Mouse (Mus musculus) Muller cell, postnatal 12 days (primary cell): ENCODE data around the gene Ogg1.

Source experiments
- DNase-seq: peaks from one replicate; pipeline ENCODE4 v3.0.0-alpha.2; 2015; ENCODE audit errors: inconsistent ontology term

Ogg1 gene

DNA sequence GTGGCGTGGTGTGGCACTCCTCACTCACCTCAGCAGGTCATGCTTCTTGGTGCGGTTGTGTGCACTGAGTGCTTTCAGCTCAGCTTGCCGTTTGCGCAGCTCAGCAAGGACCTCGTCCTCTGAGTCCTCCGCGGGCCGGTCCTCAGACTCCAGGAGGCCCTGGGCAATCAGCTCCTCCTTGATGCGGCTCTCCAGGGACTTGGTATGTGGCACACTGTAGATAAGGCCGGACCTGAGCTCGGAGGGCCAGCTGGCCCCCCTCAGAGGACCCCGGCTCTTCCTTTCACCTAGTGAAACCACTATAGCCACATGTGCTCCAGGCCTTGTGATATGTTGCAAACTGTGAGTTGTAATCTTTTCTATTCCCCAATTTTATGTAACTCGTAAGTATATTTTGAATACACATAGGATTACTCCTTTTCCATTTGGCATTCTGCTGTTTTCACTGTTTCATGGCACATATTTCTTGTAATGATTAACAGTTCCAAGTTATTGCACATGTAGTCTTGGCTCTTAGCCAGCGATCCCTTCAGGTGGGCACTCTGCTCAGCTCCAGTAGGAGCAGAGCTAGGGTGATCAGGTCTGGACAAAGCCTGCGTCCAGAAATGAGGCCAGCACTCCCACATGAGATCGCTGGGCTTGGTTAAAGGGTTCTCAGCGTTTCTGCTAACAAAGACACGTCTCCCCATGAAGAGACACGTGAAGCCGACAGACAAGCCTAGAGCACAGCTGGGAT lies 43.6 kb downstream of the Ogg1 start:
- no peak for DNase-seq

DNA sequence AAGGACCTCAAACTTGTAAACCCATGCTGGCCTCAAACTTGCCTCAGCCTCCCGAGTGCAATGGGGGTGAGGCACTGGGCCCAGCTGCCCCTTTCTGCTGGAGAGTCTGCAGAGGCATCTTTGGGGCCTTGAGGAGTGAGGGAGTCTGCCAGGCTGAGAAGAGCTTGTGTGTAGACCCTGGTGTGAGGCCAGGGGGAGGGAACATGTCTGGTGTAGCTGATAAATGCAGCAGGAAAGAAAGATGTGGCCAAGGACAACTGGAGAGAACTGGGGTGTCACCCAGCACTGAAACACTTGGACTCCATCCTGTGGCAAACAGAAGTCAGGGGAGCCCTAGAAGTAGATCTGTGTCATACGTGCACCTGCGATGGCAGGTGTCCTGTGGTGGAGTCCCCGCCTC lies 46.7 kb downstream of the Ogg1 start:
- no peak for DNase-seq

DNA sequence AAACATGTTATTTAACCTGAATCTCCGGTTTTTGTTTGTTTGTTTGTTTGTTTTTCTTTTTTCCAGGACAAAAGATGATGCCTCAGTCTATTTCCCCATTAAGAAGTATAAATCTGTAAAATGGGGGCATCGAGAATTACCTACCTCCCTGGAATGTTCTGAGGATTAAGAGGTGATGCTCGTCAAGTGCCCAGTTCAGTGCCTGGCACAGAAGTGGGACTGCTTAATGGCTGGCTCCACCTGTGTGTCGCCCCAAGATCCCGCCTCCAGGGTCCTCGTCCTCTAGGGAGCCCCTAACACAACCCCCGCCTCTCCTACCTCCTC lies 50.4 kb downstream of the Ogg1 start:
- DNase-seq, result no peak

DNA sequence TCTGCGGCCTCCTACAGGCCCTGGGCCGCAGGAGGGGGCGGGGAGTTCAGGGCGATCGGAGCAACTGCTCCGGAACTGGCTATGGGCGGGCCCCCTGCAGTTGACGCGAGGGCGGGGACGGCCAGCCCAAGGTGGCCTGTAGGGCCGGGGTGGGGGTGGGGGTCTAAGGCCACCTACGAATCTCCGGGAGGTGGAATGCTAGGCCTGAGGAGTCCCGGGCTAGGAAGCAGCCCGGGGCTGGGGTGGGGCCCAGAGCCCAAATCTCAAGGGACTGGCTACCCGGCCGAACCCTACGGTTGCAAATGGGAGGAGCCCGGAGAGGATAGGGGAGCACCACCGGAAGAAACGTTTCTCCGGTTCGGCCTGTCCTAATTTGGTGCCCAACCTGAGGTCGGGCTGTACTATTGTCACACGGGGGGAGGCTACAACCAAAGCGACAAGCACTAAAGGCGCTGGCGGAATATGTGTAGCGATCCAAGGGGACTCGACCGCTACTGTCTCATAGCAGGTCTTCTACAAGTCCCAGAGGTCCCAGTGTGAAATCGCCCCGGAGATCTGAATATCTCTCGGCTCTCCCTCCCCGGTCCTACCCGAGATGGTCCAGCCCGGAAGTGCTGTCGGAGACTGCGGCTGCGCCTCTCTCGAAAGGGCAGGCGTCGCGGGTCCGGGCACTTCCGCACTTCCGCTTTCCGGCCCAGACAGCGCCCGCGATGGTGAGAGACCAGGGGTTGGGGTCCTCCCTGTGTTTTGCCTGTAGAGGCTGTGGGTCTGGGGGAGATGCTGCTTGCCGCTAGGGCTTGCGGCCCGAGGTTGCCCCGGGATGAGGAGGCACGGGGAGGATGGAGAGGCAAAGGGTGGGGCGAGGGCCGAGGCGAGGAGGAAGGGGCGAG lies 51.0 kb downstream of the Ogg1 start, which contains the start of the genes Tada3 and Arpc4:
Gene Tada3 (minus strand): TSS at position 388 of the 890 bp plus-strand sequence.
Gene Arpc4 (plus strand): TSS at position 620 of the 890 bp plus-strand sequence.
- peak; percentile 98 for DNase-seq

DNA sequence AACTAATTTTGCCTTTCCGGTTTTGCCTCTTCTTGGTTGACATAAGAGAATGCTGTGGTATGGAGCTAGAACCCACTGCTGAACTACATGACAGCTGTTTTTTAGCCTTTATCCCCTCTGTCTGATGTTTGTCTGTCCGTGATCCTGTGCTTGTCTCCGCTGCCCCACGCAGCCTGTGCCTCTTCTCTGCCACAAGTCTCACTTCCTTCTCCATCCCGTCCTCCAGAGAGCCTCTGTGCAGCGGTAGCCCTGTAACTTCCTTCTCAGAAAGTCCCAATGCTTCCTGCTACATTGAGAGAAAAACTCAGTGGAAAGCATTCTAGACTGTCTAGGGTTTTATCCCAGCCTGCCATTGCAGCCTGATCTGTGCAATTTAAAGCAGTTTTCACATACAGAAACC lies 52.5 kb downstream of the Ogg1 start:
- DNase-seq, result no peak

DNA sequence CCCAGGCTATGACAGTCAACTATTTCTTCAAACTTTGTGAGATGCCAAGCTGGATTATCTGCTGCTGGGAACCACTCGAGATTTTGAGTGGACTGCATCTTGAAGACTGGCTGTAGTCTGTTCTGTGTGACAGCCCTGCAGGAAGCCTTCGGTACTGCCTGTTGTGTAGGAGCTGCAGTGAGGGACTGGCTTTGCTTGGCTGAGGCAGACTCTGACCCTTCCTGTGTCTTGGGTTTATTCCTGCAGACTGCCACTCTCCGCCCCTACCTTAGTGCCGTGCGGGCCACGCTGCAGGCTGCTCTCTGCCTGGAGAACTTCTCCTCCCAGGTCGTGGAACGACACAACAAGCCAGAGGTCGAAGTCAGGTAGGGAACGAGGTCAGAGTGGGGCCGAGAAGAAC lies 53.7 kb downstream of the Ogg1 start:
- no peak for DNase-seq

DNA sequence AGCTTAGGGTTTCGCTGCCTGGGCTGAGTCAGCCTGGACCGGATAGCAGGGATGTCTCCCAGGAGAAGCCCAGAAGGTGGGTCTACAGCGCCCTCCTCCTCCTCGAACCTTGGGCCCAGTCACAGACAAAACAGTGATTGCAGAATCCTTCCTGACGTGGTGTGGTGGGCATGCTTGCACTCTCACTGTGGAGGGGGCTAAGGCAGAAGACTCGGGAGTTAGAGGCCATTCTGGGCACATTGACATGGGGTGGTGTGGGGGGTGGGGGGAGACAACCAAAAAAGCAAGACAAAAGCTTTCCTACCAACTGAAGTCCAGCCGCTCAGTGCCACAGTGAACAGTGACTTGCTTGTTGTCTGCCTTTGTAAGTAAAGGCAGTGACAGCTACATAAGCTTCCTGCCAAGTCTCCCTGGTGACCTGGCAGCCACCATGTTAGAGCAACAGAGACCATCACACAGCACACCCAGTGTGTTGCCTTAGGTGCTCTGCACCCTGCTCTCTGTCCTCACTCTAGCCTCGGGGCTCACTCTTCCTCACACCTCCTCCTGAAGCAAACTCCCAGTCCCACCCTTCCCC lies 57.7 kb downstream of the Ogg1 start:
- DNase-seq, result no peak
